Mouse (Mus musculus): ENCODE measurements around the gene Zc3h7b. TPM values are rescaled to one million over a fixed set of nuclear protein-coding genes. Genes with fewer than 3 reads are reported as not detected.

Gene Zc3h7b
- polyA plus RNA-seq, 1 experiment from 2014 or later = 49.9 TPM

DNA sequence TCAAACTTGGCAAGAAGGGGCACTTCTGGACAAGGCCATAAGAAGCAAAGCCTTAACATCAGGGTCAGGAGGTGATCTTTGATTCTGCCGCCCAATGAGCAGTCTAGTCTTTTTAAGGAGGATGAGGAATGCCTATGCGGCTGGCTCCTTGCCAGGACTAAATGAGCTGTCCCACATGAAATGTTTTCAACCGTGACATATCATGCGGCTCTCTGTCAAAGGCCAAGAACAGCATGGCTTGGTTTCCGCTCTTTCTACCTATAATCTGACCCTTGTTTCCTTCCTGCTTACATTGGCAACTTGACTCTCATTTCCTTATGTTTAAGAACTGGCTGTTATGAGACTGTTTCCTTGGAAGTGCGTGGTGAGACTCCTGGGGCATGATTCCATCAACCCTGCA lies 60.8 kb downstream of the Zc3h7b start:
- Histone ChIP-seq H3K4me3 (ENCODE audit: low read depth, low read length) (no peak overlapping the region), H3K36me3 (ENCODE audit: control insufficient read depth, insufficient read depth, low read length) (no peaks in the 10 kb centered on the region), H3K4me1 (ENCODE audit: control insufficient read depth, insufficient read depth, low read length) (peaks cover 16% of the 10 kb centered on the region), H3K9me3 (replicated peaks; ENCODE audit: control insufficient read depth, low read length) (no peaks in the 10 kb centered on the region), H3K4me2 (ENCODE audit: low read length) (no peak overlapping the region), H3K9ac (ENCODE audit: low read length) (no peak overlapping the region), H3K27me3 (replicated peaks; ENCODE audit: control insufficient read depth, insufficient read depth, low read length) (no peaks in the 10 kb centered on the region), H3K27ac (ENCODE audit: low read depth, low read length) (no peak overlapping the region)
- ATAC-seq = no peak
- DNase-seq (ENCODE audit: low spot score) = peak; percentile 16
- 48% methylated on average over 6 of the region's 6 CpGs for WGBS

GRCm38 (mm10) chr15:81806621-81807404 lies 62.0 kb downstream of the Zc3h7b start:
- Histone ChIP-seq H3K9me3 (replicated peaks; ENCODE audit: control insufficient read depth, low read length) (no peaks in the 10 kb centered on the region), H3K4me3 (ENCODE audit: low read depth, low read length) (no peak overlapping the region), H3K36me3 (ENCODE audit: control insufficient read depth, insufficient read depth, low read length) (no peaks in the 10 kb centered on the region), H3K9ac (ENCODE audit: low read length) (no peak overlapping the region), H3K27ac (ENCODE audit: low read depth, low read length) (no peak overlapping the region), H3K4me2 (ENCODE audit: low read length) (no peak overlapping the region), H3K4me1 (ENCODE audit: control insufficient read depth, insufficient read depth, low read length) (peaks cover 18% of the 10 kb centered on the region), H3K27me3 (replicated peaks; ENCODE audit: control insufficient read depth, insufficient read depth, low read length) (no peaks in the 10 kb centered on the region)
- ATAC-seq (no peak), DNase-seq (ENCODE audit: low spot score) (no peak)
- WGBS = 80% methylated on average over 4 of the region's 4 CpGs

DNA sequence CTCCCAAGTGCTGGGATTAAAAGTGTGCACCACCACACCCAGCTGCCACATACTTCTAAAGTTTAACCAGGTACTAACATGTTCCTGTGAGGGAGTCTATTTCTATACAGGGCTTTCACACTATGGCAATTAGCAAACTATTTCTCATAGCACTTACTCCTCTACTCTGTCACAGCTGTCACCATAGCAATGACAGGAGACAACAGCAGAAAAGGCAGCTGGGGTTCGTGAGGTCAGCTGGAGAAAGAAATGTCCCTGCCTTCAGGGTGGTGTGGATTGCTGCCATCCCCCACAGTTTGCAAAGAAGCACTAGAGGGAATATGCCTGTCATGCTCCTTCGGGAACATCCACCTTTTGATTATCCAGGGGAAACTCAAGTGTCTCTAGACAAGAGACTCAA lies 63.9 kb downstream of the Zc3h7b start:
- no peak for ATAC-seq
- no peak overlapping the region for H3K9ac ChIP-seq (ENCODE audit: low read length)
- peaks cover 28% of the 10 kb centered on the region for H3K4me1 ChIP-seq (ENCODE audit: control insufficient read depth, insufficient read depth, low read length)
- no peaks in the 10 kb centered on the region for H3K36me3 ChIP-seq (ENCODE audit: control insufficient read depth, insufficient read depth, low read length)
- 76% methylated on average over 2 of the region's 2 CpGs for WGBS
- H3K27ac ChIP-seq (ENCODE audit: low read depth, low read length) = no peak overlapping the region
- H3K4me2 ChIP-seq (ENCODE audit: low read length) = no peak overlapping the region
- H3K4me3 ChIP-seq (ENCODE audit: low read depth, low read length) = no peak overlapping the region
- H3K9me3 ChIP-seq (replicated peaks; ENCODE audit: control insufficient read depth, low read length) = no peaks in the 10 kb centered on the region
- DNase-seq (ENCODE audit: low spot score) = no peak
- no peaks in the 10 kb centered on the region for H3K27me3 ChIP-seq (replicated peaks; ENCODE audit: control insufficient read depth, insufficient read depth, low read length)

DNA sequence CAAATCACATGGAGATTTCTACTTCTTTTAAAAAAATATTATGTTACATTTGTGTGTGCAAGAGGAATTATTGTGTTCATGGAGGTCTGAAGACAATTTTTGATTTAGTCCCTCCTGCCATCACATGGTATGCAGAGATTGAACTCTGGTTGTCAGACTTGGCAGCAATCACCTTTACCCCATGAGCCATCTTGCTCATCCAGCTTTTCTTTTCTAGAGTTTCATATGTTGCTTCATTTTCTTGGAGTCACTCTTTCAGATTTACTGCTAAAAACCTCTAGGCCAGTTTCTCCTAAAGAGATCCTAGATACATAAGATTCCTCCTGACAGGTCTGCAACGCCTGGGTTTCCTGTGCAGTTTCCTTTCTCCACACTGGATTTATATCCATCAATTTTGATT lies 64.7 kb downstream of the Zc3h7b start:
- Histone ChIP-seq H3K9me3 (replicated peaks; ENCODE audit: control insufficient read depth, low read length) (no peaks in the 10 kb centered on the region), H3K36me3 (ENCODE audit: control insufficient read depth, insufficient read depth, low read length) (0 out of 2 replicates have a peak, but pooled peaks cover under 1% of the 10 kb centered on the region), H3K27me3 (replicated peaks; ENCODE audit: control insufficient read depth, insufficient read depth, low read length) (no peaks in the 10 kb centered on the region), H3K9ac (ENCODE audit: low read length) (peak overlapping the region; percentile 60; the same call in 1 of the 2 replicates), H3K4me3 (ENCODE audit: low read depth, low read length) (peak overlapping the region; percentile 67; the same call in 1 of the 2 replicates), H3K27ac (ENCODE audit: low read depth, low read length) (peak overlapping the region; percentile 82; the same call in 1 of the 2 replicates), H3K4me1 (ENCODE audit: control insufficient read depth, insufficient read depth, low read length) (peaks cover 28% of the 10 kb centered on the region), H3K4me2 (ENCODE audit: low read length) (peak overlapping the region; percentile 87)
- DNase-seq (ENCODE audit: low spot score) (no peak), ATAC-seq (no peak)
- WGBS = 62% methylated on average over 1 of the region's 1 CpGs

GRCm38 (mm10) chr15:81810150-81810549 lies 65.3 kb downstream of the Zc3h7b start:
- H3K4me3 ChIP-seq (ENCODE audit: low read depth, low read length) = peak overlapping the region; percentile 67
- peak overlapping the region; percentile 87 for H3K4me2 ChIP-seq (ENCODE audit: low read length)
- peak; percentile 86 for DNase-seq (ENCODE audit: low spot score)

GRCm38 (mm10) chr15:81810671-81811598 lies 66.1 kb downstream of the Zc3h7b start:
- Histone ChIP-seq H3K4me1 (ENCODE audit: control insufficient read depth, insufficient read depth, low read length) (peaks cover 28% of the 10 kb centered on the region), H3K4me3 (ENCODE audit: low read depth, low read length) (peak overlapping the region; percentile 67), H3K9me3 (replicated peaks; ENCODE audit: control insufficient read depth, low read length) (no peaks in the 10 kb centered on the region), H3K27me3 (replicated peaks; ENCODE audit: control insufficient read depth, insufficient read depth, low read length) (no peaks in the 10 kb centered on the region), H3K27ac (ENCODE audit: low read depth, low read length) (peak overlapping the region; percentile 82), H3K4me2 (ENCODE audit: low read length) (peak overlapping the region; percentile 87), H3K36me3 (ENCODE audit: control insufficient read depth, insufficient read depth, low read length) (peaks cover 14% of the 10 kb centered on the region), H3K9ac (ENCODE audit: low read length) (peak overlapping the region; percentile 82)
- DNase-seq (ENCODE audit: low spot score) (peak; percentile 99), ATAC-seq (peak; percentile 99)
- WGBS = under 1% methylated on average over 88 of the region's 89 CpGs

More at GRCm38 (mm10) chr15:81810150-81810549, 65.3 kb downstream of the Zc3h7b start:
- WGBS = 1% methylated on average over 10 of the region's 10 CpGs
- H3K36me3 ChIP-seq (ENCODE audit: control insufficient read depth, insufficient read depth, low read length) = peaks cover 7% of the 10 kb centered on the region
- H3K27me3 ChIP-seq (replicated peaks; ENCODE audit: control insufficient read depth, insufficient read depth, low read length) = no peaks in the 10 kb centered on the region
- H3K9ac ChIP-seq (ENCODE audit: low read length) = peak overlapping the region; percentile 60
- 0 out of 2 replicates have a peak, but pooled peaks have one; percentile 6 for ATAC-seq
- no peaks in the 10 kb centered on the region for H3K9me3 ChIP-seq (replicated peaks; ENCODE audit: control insufficient read depth, low read length)
- peak overlapping the region; percentile 82 for H3K27ac ChIP-seq (ENCODE audit: low read depth, low read length)
- peaks cover 28% of the 10 kb centered on the region for H3K4me1 ChIP-seq (ENCODE audit: control insufficient read depth, insufficient read depth, low read length)

DNA sequence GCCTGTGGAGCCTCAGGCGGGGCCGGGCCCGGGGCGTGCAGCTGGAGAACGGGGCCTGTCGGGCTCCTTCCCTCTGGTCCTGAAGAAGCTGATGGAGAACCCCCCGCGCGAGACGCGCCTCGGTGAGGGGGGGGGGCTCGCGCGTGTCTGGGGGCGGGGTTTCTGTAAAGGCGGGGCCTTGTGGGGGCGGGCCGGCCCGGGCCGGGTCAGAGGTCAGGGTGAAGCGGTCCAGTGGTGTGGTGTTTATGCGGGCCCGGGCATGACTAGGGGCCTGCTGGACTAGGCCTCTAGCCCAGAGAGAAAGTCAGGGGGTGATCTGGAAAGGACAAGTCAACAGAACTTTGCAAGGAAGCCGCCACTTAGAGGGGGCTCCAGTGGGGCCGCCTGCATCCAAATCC lies 66.7 kb downstream of the Zc3h7b start:
- peak overlapping the region; percentile 67 for H3K4me3 ChIP-seq (ENCODE audit: low read depth, low read length)
- H3K4me2 ChIP-seq (ENCODE audit: low read length) = peak overlapping the region; percentile 87
- DNase-seq (ENCODE audit: low spot score) (no peak), ATAC-seq (peak; percentile 4; the same call in 1 of the 2 replicates)
- H3K36me3 ChIP-seq (ENCODE audit: control insufficient read depth, insufficient read depth, low read length) = peaks cover 21% of the 10 kb centered on the region
- H3K9me3 ChIP-seq (replicated peaks; ENCODE audit: control insufficient read depth, low read length) = no peaks in the 10 kb centered on the region
- peaks cover 28% of the 10 kb centered on the region for H3K4me1 ChIP-seq (ENCODE audit: control insufficient read depth, insufficient read depth, low read length)
- H3K27me3 ChIP-seq (replicated peaks; ENCODE audit: control insufficient read depth, insufficient read depth, low read length) = no peaks in the 10 kb centered on the region
- WGBS = 1% methylated on average over 19 of the region's 26 CpGs
- peak overlapping the region; percentile 82 for H3K9ac ChIP-seq (ENCODE audit: low read length)
- H3K27ac ChIP-seq (ENCODE audit: low read depth, low read length) = peak overlapping the region; percentile 82

DNA sequence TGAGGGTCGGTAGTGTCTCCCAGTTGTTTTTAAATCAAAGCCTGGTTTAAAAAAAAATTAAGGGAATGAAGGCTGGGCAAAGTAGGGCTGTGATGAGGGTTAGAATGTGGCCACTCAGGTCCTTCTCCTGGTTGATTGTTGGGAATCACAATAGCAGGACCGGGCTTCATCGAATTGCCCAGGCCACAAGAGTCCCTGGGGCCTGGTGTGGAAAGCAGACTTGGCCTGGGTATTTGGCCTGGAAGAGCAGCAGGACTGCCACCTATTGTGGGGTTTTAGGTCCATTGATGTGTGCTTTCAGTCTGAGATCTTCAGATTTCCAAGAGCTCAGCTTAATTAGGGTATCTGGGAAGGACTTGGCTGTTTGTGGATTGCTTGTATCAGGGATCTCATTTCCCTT lies 67.4 kb downstream of the Zc3h7b start:
- DNase-seq (ENCODE audit: low spot score) = no peak
- H3K4me3 ChIP-seq (ENCODE audit: low read depth, low read length) = peak overlapping the region; percentile 67
- peaks cover 28% of the 10 kb centered on the region for H3K4me1 ChIP-seq (ENCODE audit: control insufficient read depth, insufficient read depth, low read length)
- no peak for ATAC-seq
- peak overlapping the region; percentile 82 for H3K9ac ChIP-seq (ENCODE audit: low read length)
- H3K27me3 ChIP-seq (replicated peaks; ENCODE audit: control insufficient read depth, insufficient read depth, low read length) = no peaks in the 10 kb centered on the region
- no peaks in the 10 kb centered on the region for H3K9me3 ChIP-seq (replicated peaks; ENCODE audit: control insufficient read depth, low read length)
- H3K27ac ChIP-seq (ENCODE audit: low read depth, low read length) = no peak overlapping the region
- WGBS = 15% methylated on average over 3 of the region's 3 CpGs
- H3K4me2 ChIP-seq (ENCODE audit: low read length) = peak overlapping the region; percentile 87
- peaks cover 28% of the 10 kb centered on the region for H3K36me3 ChIP-seq (ENCODE audit: control insufficient read depth, insufficient read depth, low read length)
